Mouse (Mus musculus) cerebellum, postnatal 14 days (tissue): ENCODE measurements around the gene Tpst1.
"Not testable (repeated sequence)": the region's sequence is repeated elsewhere in the genome, so short reads cannot be mapped to it uniquely, and the experiment has no call there.

ENCODE experiments used
- DNase-seq, 2 experiments: peaks; one replicate each; pipeline ENCODE4 v3.0.0; 2021; ENCODE audit warnings: mixed read lengths in 2 of 2

Gene Tpst1

DNA sequence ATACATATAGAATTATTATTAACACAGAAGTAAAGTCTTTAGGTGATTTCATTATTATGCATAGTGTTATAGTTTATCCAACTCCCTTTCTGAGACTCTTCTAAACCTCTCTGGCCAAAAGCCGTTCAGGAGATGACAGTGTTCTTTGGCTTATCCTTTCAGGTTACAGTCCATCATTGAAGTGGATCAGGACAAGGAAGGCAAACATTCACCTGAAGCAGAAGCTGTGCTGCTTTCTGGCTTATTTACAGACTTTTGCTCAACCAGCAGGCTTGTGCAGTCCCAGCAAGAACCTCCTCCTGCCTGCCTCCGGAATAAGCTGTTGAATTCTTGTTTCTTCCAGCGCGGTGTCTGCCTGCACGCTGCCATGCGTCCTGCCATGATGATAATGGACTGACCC, at the start of gene Tpst1:
Tpst1 (plus strand) TSS at position 301 of the 400 bp plus-strand sequence.
- no peak for DNase-seq

DNA sequence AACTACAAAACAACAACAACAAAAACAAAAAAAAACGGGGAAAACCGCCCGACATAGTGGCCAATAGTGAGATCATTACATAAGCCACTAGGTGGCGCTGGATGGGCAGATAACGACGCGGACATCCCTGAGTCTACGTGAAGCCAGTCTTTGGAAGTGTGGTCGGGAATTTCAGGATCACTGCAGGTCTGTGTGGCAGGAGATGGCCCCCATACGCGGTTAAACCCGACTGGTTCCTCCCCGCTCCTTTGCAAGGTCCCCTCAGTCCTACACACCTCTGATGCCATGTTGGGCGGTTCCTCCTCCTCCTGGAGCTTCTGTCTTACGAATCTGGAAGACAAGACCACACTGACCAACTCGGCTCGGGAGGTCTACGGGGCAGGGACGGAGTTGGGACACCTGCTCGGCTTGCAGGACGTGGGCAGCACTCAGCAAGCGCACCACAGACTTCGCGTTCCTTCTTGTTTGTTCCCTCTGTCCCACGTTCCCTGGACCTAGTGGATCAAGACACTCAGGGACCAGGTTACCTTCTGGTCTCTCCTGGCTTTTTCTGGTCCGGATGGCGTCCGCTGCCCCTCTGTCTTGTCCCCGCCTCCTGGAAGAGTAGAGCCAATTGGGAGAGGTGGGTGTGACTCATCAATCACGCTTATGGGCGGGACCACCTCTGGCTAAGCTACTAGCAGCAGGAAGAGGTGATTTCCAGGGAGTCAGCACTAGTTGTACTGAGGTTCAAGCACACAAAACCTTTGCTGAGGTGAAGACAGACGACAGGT, 49.2 kb upstream of the Tpst1 start:
- DNase-seq: peak; percentile 85 to 86

DNA sequence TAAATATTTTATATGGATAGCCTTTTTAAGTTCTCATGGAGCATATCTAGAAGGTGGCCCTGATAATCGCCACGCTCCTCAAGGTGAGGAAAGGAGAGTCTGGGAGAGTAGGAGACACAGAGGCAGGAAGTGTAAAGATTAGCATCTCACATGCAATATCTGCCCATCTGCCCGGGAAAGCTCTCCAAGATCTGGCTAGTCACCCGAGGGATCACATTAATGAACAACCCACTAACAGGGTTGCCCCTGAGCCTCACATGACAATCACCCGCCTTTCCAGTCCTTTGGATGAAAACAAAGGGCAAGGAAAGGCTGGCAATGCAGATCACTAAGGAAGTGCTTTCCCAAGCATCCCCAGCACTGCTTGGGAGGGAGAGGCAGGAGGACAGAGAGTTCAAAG, 46.0 kb upstream of the Tpst1 start:
- no peak for DNase-seq

DNA sequence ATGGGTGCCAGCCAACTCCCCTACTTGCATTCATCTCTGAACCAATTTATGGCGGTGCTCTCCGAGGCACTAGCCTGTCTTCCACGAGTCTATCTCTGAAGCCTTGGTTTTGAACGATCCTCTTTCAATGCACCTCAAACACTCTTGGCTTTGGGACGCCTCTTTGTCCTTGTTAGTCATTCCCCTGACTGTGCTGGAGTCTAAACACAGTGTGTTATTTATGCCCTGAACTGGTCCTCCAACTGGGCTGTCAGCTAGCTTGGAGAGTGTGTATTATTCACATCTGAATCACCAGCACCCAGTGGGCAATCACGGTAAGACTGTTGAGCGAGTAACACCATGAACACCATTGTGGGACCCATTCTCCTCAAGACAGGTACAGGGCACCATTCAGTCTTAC, 45.4 kb upstream of the Tpst1 start:
- no peak for DNase-seq

DNA sequence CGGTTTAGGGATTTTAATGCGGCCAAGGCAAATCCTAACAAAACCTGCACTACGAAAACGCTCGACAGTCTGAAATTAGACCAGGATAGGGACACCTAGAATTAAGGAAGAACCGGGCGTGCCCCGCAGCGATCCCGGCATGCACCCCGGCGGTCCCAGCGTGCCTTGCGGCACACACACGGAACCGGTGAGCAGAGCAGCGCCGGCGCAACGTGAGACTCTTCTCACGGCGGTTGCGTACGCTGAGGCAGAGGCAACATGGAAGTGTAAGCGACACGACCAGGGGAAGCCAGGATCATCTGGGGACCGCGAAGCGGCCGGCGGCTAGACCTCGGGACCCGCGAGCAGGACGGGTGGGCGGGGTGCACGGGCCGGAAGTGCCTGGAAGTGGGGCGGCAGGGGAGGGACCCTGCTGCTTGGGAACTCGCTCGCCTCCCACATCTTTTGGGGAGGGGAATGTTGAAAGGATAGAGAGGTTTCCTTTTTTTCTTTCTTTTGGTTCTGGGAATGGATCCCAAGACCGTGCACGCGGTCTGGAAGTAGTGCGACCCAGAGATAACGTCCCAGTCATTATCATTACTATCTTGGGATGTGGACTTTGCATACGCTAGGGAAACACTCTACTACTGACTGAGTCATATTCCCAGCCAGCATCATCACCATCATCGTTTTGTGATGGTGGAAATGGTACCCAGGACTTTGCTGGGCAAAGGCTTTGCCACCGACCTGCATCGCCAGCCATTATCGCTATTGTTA, 43.8 kb upstream of the Tpst1 start, which contains the start of the genes Asl and Crcp:
Asl (minus strand) TSS at position 106 of the 756 bp plus-strand sequence.
Crcp (plus strand) TSS at position 149 of the 756 bp plus-strand sequence.
- peak; percentile 88 to 90 for DNase-seq

DNA sequence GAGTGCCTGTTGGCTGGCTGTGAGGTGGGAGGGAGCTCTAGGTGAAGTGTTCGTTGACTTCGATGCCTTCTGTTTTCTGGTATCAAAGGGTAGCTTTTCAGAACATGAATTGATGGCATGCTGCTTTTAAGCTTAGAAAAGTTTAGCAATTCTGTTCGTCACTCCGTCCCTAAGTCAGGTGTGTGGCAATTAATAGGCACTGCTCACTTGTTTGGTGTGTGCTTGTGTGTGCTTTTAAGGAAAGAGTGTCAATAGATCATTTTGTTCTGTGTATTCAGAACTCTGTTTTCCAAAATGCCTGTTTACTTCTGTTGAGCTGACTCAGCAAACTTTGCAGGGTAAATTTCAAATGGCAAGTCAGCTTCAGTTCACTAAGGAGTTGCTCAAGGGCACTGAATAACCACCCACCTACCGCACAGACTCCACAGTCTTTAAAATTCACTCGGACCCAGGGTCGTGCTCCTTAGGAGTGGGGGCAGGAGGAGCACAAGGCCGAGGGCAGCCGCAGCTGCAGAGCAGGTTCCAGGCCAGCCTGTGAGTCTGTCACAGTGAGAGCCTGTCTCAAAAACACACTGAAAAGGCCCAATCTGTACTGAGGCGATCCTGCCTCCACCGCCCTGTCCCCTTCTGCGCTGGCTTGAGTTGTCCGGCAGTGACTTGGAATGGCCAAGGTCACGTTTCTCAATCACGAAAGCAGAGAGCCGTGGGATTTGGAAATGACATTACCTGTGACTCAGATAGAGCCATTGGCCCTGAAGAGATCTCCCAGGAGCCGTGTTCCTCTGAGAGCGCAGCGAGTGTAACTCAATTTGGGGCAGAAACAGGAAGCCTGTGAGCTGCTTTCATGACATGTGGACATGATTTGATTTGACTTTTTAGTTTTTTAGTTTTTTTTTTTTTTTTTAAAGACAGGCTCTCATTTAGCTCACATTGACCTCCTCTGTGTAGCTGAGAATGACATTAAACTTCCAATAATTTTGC, 41.4 kb upstream of the Tpst1 start:
- no peak for DNase-seq

DNA sequence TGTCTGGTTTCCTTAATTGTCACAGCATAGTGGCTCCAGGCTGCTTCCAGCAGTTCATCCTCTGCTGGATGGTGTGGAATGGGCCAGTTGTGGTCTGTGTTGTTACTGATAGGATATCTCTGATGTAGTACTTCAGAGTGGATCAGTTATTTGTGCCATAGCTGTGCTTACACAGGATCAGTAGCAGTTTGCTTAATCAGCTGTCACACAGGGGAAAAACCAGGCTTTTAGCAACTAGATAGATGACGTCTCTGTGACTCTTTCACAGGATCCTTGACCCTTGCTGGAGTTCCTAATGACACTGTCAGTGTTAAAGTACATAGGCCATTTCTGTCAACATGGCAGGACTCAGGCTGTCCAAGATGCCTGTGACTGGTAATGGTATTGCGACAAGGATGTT, 39.3 kb upstream of the Tpst1 start:
- no peak for DNase-seq

DNA sequence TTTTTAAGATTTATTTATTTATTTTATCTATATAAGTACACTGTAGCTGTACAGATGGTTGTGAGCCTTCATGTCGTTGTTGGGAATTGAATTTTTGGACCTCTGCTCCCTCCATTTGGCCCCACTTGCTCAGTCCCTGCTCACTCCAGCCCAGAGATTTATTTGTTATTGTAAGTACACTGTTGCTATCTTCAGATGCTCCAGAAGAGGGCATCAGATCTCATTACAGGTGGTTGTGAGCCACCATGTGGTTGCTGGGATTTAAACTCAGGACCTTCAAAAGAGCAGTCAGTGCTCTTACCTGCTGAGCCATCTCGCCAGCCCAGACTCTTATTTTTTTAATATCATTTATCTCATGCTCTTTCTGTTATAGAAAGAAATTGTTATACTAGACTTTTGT, 36.8 kb upstream of the Tpst1 start:
- not testable (repeated sequence) for DNase-seq

DNA sequence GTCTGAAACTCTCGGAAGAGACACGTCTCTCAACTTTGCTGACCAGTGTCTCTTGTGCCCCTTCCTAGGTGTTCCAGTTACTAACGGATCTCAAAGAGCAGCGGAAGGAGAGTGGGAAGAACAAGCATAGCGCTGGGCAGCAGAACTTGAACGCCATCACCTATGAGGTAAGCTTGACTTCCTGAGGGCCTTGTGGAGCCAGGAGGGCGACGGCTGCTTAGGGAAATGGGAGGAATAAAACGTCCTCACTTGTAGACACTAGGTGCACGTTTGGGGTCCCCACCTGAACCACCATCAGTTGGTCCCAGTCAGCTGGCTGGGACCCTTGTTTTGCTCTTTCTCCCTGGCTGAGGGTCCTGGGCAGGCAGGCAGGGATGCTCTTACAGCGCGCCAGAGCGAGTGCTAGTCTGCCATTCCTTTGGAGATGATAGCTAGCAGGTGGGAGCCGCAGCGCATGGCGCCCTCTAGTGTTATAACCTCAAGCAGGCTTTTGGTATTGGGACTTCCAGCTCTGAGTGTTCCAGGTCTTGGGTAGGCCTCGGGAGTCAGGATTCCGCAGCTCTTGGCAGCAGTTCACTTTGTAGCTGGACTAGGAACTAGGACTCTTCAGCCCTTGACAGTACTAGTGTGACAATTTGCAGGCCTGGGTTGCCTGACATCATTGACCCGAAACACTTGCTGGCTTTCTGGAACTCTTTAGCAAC, 35.2 kb upstream of the Tpst1 start:
- peak; percentile 68 to 77 for DNase-seq

DNA sequence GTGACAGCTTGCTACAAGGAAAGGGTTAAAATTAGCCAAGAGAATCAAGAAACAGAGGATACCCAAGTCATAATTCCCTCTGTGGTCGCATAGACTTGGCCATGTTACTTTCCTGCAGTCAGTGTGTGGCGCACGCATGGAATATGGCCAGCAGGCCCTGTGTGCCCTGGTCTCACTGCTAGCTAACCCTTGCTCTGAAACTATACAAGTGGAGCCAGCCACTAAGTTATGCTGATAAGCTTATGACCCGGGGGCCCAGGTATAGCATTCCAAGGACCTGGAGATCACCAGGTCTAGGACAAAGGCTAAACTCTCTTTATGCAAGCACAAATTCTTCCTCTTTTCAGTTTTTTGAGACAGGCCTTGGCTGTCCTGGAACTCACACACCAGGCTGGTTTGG, 32.3 kb upstream of the Tpst1 start:
- DNase-seq: no peak

DNA sequence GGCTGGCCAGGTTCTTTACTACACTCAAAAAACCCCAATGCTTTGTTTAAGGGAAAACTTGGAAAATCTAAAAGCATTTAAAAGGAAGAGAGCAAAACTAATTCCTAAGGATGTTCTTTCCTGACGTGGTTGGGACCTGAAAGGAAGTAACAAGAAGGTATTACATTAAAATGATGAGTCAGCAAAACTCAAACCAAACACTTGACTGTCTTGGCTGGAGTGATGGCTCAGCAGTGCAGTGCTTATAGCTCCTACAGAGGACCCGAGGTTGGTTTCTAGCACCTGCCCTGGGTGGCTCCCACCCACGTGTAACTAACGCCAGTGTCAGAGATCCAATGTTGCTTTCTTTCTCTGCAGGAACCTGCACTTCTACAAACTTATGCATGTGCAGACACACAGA, 31.9 kb upstream of the Tpst1 start:
- no peak for DNase-seq

DNA sequence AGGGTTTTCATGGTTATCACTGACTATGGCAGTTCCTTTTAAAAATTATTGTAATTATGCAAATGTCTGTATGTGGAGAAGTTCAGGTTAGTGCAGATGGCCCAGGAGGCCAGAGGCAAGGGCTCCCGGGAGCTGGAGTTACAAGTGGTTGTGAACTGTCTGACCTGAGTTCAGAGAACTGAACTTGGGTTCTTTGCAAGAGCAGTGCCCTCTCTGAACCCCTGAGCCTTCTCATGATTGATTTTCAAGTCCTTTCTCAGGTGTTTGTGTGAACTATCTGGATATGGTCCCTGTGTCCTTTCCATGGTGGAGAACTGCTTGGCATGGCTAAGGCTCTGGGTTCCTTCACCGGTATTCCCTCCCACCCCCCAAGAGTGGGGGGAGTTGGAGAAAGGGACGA, 29.4 kb upstream of the Tpst1 start:
- no peak for DNase-seq

DNA sequence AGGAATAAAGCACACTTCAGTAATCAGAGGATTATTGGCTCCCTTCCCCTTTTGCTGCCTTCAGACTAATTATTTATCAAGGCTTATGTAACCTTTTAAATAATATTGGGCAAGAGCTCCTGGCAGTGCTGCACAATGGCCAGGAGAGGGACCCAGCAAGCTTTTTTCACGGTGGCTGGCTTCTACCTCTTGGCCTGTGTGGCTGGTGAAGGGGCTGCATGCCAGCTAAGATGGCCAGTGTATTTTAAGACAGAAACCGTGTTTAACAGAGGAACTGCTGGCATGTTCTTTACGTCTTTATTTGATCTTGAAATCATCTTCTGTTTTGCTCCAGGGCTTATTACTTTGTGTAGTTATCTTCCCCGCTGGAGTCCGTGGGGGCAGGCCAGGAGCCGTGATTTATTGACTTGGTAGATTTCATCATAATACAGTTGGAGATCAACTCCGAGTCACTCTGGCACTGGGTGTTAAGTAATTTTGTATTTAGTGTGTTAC, 28.9 kb upstream of the Tpst1 start:
- peak; percentile 85 to 88 for DNase-seq

DNA sequence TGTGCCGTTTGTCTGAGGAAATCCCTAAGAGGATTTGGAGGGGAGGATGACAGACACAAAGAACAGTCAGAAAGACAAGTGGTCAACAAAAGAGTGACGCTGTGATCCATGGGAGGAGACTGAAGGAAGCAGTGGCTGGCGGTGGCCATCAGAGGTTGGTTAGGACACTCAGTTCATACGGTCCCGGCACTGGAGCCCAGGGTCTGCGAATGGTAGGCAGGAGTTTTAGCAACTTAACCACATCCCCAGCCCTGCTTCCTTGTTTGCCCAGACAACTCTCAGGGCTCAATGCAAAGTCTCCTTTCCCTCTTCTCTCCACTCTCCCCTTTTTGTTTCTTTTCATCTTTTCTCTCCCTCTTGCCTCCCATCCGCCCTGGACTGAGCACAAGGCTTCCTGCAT, 27.0 kb upstream of the Tpst1 start:
- DNase-seq: no peak

DNA sequence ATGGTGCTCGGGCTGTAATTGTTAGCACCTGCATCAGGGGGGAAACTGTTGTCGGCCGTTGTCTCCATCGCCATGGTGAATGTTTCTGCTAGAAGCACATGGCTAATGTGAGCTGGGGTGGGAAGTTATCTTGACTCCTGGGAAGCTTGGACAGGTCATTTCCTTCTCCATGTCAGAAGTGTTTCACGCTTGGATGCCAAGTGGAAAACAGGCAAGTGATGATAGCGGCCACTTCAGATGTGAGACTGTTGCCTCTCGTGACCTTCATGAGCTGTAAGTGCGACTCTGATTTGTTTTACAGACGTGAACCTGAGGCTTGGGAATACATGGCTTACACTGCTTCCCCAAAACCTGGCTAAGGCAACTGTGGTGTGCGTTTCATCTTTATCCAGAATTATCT, 26.5 kb upstream of the Tpst1 start:
- DNase-seq: no peak

DNA sequence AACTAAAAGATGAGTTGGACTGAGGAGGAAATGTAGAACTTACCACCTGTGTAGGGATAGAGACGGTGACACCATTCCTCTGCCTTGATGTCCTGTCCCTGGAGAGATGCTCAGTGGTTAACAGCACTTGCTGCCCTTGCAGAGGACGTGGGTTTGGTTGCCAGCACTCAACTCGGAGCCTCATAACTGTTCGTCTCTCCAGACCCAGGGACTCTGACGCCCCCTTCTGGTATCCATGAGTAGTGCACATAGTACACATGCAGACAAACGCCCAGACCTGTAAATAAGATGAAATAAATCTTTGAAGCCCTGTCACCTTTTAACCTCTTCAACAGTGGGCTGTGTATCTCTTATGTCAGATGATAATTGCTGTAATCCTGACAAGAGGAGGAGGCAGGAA, 26.1 kb upstream of the Tpst1 start:
- DNase-seq: no peak

DNA sequence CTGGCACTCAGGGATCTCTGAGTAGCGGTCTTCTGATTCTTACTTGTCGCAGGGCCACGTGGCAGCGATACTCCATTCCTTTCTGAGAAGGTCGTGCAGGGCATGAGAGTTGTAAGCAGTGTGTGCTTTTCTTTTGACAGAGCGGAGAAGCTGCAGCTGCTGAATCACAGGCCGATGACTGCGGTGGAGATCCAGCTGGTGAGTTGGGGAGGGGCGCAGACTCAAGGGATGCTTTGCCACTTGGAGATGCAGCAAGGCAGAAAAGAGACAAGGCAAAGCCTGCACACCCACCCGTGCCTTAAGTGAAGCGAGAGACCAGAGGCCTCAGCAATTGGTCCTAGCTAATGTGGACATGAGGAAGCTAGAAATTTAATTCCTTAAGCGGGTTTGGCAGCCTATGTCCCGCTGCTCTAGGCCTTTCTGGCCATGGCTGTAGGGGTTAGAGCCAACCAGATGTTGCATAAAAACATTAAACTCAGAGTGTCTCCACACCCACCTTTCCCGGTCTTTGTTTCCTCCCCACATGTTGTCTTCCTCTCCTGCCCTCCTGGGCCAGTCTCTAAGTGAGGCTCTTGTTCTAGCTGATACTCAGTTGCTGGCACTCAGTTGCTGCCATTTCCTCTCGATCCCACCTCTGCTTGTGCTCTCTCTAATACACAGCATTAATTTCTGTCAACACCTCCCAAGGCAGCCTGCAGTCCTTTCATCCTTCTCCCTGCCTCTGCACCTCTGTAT, 24.2 kb upstream of the Tpst1 start:
- DNase-seq: no peak

DNA sequence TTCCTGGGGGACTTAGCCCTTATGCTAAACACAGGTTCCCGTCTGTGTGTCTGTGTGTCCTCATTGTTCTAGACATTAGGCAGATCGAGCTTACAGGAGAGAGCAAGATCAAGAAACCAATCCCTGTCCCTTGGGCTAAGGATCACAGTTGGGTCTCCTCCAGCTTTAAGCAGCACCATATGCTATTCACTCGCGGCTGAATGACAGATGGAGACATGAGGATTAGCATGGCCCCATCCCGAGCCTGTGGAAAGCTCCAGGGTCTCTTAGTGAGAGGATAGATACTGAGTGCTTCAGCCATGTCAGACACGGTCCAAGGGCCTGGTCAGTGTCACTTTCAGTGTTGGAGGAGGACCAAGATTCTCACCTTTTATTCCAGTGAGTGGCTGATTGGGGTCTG, 22.7 kb upstream of the Tpst1 start:
- DNase-seq: peak; percentile 75 to 89

DNA sequence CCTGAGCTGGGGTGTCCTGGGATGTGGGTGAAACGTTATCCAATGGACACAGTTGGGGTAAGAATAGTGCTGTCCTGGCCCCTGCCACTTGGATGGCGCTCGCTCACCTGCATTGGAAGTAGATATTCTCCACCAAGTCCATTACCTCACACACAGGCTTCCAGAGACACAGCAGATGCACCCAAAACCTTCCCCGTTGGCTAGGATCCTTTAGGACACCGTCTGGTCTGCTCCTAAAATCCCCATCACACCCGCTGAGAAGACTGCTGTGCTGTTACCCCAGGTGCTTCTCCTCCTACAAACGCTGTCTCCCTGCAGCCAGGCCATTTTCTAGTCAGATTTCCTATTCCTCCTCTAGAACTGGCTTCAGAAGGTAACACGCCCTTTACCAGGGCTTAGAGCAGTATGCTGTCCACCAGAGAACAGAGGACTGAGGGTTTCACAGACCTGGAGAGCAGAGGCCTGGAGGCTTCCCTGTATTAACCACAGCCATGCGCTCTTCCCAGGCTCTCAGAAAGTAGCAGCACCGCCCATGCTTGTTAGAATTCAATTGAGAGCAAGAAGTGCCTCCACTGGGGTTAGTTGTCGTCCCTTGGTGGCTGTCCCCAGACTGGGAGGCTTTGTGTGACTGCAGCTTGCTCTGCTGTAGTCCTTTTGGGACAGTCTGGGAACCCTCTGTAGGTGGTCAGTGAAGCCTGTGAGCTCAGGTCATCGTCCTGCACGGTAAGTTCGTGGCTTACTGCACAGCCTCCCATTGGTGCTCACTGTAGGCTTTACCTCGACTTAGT, 21.9 kb upstream of the Tpst1 start:
- DNase-seq: peak; percentile 23 to 41

DNA sequence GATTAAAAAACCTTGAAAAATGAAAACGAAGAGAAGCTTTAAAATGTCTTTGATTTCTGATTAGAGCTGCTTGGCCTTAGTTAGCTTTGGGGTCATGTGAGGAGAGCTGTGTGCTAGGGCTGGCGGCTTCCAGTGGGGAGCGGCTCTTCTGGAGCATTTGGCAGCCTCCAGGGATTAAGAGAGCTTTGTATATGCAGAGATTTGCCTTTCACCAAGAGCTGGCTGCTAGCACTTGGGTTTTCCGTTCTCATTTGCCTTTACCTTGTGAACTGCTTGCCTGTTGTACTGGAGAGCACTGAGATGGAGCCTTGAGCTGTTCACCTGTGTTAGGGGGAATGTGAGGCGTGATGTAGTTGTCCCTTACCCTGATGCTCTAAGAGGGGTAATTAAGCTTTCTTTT, 20.6 kb upstream of the Tpst1 start:
- no peak for DNase-seq

DNA sequence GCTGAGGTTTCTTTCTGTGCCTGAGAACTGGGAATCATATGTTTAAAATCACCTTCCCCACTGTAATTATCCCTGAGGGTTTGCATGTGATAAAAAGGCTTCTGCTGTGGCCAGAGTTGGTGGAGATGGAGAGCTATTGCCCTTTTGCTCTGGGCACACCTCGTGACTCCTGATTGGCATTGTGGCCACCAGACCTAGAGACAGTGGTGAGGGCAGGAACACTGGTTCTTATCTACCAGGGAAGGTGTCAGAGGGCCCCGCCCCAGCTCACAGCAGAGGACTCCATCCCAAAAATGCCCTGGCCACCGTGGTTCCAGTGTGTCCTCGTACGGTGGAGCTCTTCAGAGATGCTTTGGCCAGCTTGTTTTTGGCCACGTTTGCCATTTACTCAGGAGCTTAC, 20.2 kb upstream of the Tpst1 start:
- DNase-seq: no peak
